Mouse (Mus musculus): ENCODE data around the gene Ptpn3.

GRCm38 (mm10) chr4:57162789-57163722, 138.6 kb downstream of the Ptpn3 start:
- TF ChIP-seq CTCF (IDR thresholded peaks at IDR 0.05; ENCODE audit: borderline replicate concordance, insufficient read depth, low read length) (no peak), POLR2A (IDR thresholded peaks at IDR 0.05; ENCODE audit: low read depth, low read length) (no peak)

Data from embryonic fibroblast, embryonic 13.5 days (primary cell).